Mouse (Mus musculus): Measurements from ENCODE around the gene Acsbg2.
"Not testable (repeated sequence)": the region's sequence is repeated elsewhere in the genome, so short reads cannot be mapped to it uniquely, and the experiment has no call there.

The Acsbg2 gene

GRCm38 (mm10) chr17:56874237-56874636 is at the start of gene Acsbg2:
Acsbg2 (minus strand) TSS chr17:56874447.
- DNase-seq (ENCODE audit: low spot score in 2 of 2) = no peak

- DNase-seq (ENCODE audit: low spot score in 2 of 2) = no peak
These were observed 45.5 kb upstream of the Acsbg2 start for GRCm38 (mm10) chr17:56919725-56920124.

- no peak for DNase-seq (ENCODE audit: low spot score in 2 of 2)
These were observed 42.9 kb upstream of the Acsbg2 start for GRCm38 (mm10) chr17:56917166-56917565.

- no peak for DNase-seq (ENCODE audit: low spot score in 2 of 2)
These were observed 39.2 kb upstream of the Acsbg2 start for GRCm38 (mm10) chr17:56913444-56913843.

GRCm38 (mm10) chr17:56913023-56913422 is 38.8 kb upstream of the Acsbg2 start:
- DNase-seq (ENCODE audit: low spot score in 2 of 2) = no peak

- DNase-seq (ENCODE audit: low spot score in 2 of 2) = not testable (repeated sequence)
These were observed 35.5 kb upstream of the Acsbg2 start for GRCm38 (mm10) chr17:56909764-56910163.

GRCm38 (mm10) chr17:56907887-56908286 is 33.6 kb upstream of the Acsbg2 start:
- no peak for DNase-seq (ENCODE audit: low spot score in 2 of 2)

GRCm38 (mm10) chr17:56907096-56907495 is 32.8 kb upstream of the Acsbg2 start:
- no peak for DNase-seq (ENCODE audit: low spot score in 2 of 2)

GRCm38 (mm10) chr17:56906166-56906565 is 31.9 kb upstream of the Acsbg2 start:
- no peak for DNase-seq (ENCODE audit: low spot score in 2 of 2)

GRCm38 (mm10) chr17:56902698-56903097 is 28.5 kb upstream of the Acsbg2 start:
- no peak for DNase-seq (ENCODE audit: low spot score in 2 of 2)

- peak; percentile 62 to 86 for DNase-seq (ENCODE audit: low spot score in 2 of 2)
These were observed 23.5 kb upstream of the Acsbg2 start for GRCm38 (mm10) chr17:56897630-56898195.

- no peak for DNase-seq (ENCODE audit: low spot score in 2 of 2)
These were observed 22.4 kb upstream of the Acsbg2 start for GRCm38 (mm10) chr17:56896513-56897129.

- no peak for DNase-seq (ENCODE audit: low spot score in 2 of 2)
These were observed 21.2 kb upstream of the Acsbg2 start for GRCm38 (mm10) chr17:56895368-56895918.

- no peak for DNase-seq (ENCODE audit: low spot score in 2 of 2)
These were observed 15.8 kb upstream of the Acsbg2 start for GRCm38 (mm10) chr17:56890018-56890417.

- DNase-seq (ENCODE audit: low spot score in 2 of 2) = no peak
These were observed 13.8 kb upstream of the Acsbg2 start for GRCm38 (mm10) chr17:56888050-56888449.

GRCm38 (mm10) chr17:56884809-56885208 is 10.6 kb upstream of the Acsbg2 start:
- no peak for DNase-seq (ENCODE audit: low spot score in 2 of 2)

- DNase-seq (ENCODE audit: low spot score in 2 of 2) = no peak
These were observed 10.1 kb upstream of the Acsbg2 start for GRCm38 (mm10) chr17:56884331-56884730.

- no peak for DNase-seq (ENCODE audit: low spot score in 2 of 2)
These were observed 9.4 kb upstream of the Acsbg2 start for GRCm38 (mm10) chr17:56883612-56884011.

- DNase-seq (ENCODE audit: low spot score in 2 of 2) = no peak
These were observed 3.2 kb upstream of the Acsbg2 start for GRCm38 (mm10) chr17:56877426-56877825.

- no peak for DNase-seq (ENCODE audit: low spot score in 2 of 2)
These were observed 2.7 kb upstream of the Acsbg2 start for GRCm38 (mm10) chr17:56876981-56877380.

GRCm38 (mm10) chr17:56876465-56876864 is 2.2 kb upstream of the Acsbg2 start:
- no peak for DNase-seq (ENCODE audit: low spot score in 2 of 2)

GRCm38 (mm10) chr17:56874936-56875651 is 847 bp upstream of the Acsbg2 start, which contains the start of gene 1700061G19Rik:
1700061G19Rik (plus strand) TSS chr17:56875477.
- no peak for DNase-seq (ENCODE audit: low spot score in 2 of 2)

- DNase-seq (ENCODE audit: low spot score in 2 of 2) = no peak
These were observed 1.7 kb downstream of the Acsbg2 start for GRCm38 (mm10) chr17:56872512-56872911.

Measured in spleen, postnatal 10 days (tissue).